Mouse (Mus musculus) midbrain, embryonic 13.5 days (tissue): ENCODE data around the gene Ero1lb. TPM values are rescaled to one million over a fixed set of nuclear protein-coding genes. Genes with fewer than 3 reads are reported as not detected.

Source experiments
- ATAC-seq: fragments of 200-750 bp; cut with Nextera tagmentation; 2 replicates; pipeline ENCODE4 v1.8.0; 2017; ENCODE audit warnings: mild to moderate bottlenecking, moderate TSS enrichment, moderate library complexity
- H3K27ac ChIP-seq: fragments of 300-500 bp; sonication (generic); 2 replicates; pipeline ENCODE4 v1.5.1; 2015; ENCODE audit warnings: inconsistent platforms, mild to moderate bottlenecking, moderate library complexity
- H3K27me3 ChIP-seq: fragments of 300-500 bp; sonication (generic); 2 replicates; pipeline ENCODE4 v1.6.1; 2015; ENCODE audit warnings: mild to moderate bottlenecking, inconsistent platforms
- H3K36me3 ChIP-seq: fragments of 300-500 bp; sonication (generic); 2 replicates; pipeline ENCODE4 v1.6.1; 2015; ENCODE audit warnings: mild to moderate bottlenecking, inconsistent platforms
- H3K4me1 ChIP-seq: fragments of 300-500 bp; sonication (generic); replicated peaks from 2 replicates; pipeline ENCODE4 v1.6.1; 2015; ENCODE audit warnings: inconsistent platforms
- H3K4me2 ChIP-seq: fragments of 300-500 bp; sonication (generic); replicated peaks from 2 replicates; pipeline ENCODE4 v1.6.1; 2015; ENCODE audit warnings: moderate library complexity, mild to moderate bottlenecking, inconsistent platforms
- H3K4me3 ChIP-seq: fragments of 300-500 bp; sonication (generic); replicated peaks from 2 replicates; pipeline ENCODE4 v1.5.1; 2015; ENCODE audit warnings: mild to moderate bottlenecking, inconsistent platforms
- H3K9ac ChIP-seq: fragments of 300-500 bp; sonication (generic); replicated peaks from 2 replicates; pipeline ENCODE4 v1.6.1; 2015; ENCODE audit warnings: mild to moderate bottlenecking, inconsistent platforms
- H3K9me3 ChIP-seq: fragments of 300-500 bp; sonication (generic); 2 replicates; pipeline ENCODE4 v1.6.1; 2016; ENCODE audit warnings: mild to moderate bottlenecking, inconsistent platforms
- WGBS: fragments of 180-500 bp; shearing (Covaris S2); methylation state at CpG from one replicate; pipeline ENCODE4 v1.1.7; 2015; 5-methylcytosine and 5-hydroxymethylcytosine counted together
- polyA plus RNA-seq: library from polyadenylated mRNA; unstranded; fragments of >200 nt; fragmentation: Nextera tagmentation; extraction: Ambion mirVana; gene quantifications from 2 replicates; pipeline ENCODE4 v1.2.1, GENCODE M21; 2015

Ero1lb gene
- polyA plus RNA-seq, 1 experiment from 2014 or later = 16.6 TPM

- Histone ChIP-seq H3K27me3 (peaks cover 22% of the 10 kb centered on the region), H3K4me2 (no peak overlapping the region), H3K9ac (no peak overlapping the region), H3K4me1 (peaks cover 16% of the 10 kb centered on the region), H3K4me3 (no peak overlapping the region), H3K9me3 (no peaks in the 10 kb centered on the region), H3K27ac (no peak overlapping the region), H3K36me3 (no peaks in the 10 kb centered on the region)
- 91% methylated on average over 8 of the region's 8 CpGs for WGBS
- no peak for ATAC-seq
Measured at GRCm38 (mm10) chr13:12543880-12544568, 21.6 kb upstream of the Ero1lb start.

GRCm38 (mm10) chr13:12554211-12554610, 11.5 kb upstream of the Ero1lb start:
- Histone ChIP-seq H3K36me3 (no peaks in the 10 kb centered on the region), H3K27me3 (peaks cover 32% of the 10 kb centered on the region), H3K4me2 (no peak overlapping the region), H3K27ac (no peak overlapping the region), H3K4me1 (no peaks in the 10 kb centered on the region), H3K9me3 (no peaks in the 10 kb centered on the region), H3K4me3 (no peak overlapping the region), H3K9ac (no peak overlapping the region)
- no peak for ATAC-seq
- WGBS = 61% methylated on average over 4 of the region's 4 CpGs

- Histone ChIP-seq H3K27ac (no peak overlapping the region), H3K9me3 (no peaks in the 10 kb centered on the region), H3K4me1 (no peaks in the 10 kb centered on the region), H3K9ac (no peak overlapping the region), H3K4me2 (no peak overlapping the region), H3K4me3 (no peak overlapping the region), H3K36me3 (no peaks in the 10 kb centered on the region), H3K27me3 (peaks cover 44% of the 10 kb centered on the region)
- 34% methylated on average over 3 of the region's 3 CpGs for WGBS
- ATAC-seq = no peak
Measured at GRCm38 (mm10) chr13:12559044-12559443, 6.6 kb upstream of the Ero1lb start.

- no peak overlapping the region for H3K27ac ChIP-seq
- no peak for ATAC-seq
- no peaks in the 10 kb centered on the region for H3K9me3 ChIP-seq
- no peaks in the 10 kb centered on the region for H3K36me3 ChIP-seq
- no peak overlapping the region for H3K4me3 ChIP-seq
- no peak overlapping the region for H3K9ac ChIP-seq
- H3K27me3 ChIP-seq = peaks cover 41% of the 10 kb centered on the region
- no peaks in the 10 kb centered on the region for H3K4me1 ChIP-seq
- no peak overlapping the region for H3K4me2 ChIP-seq
- 21% methylated on average over 6 of the region's 6 CpGs for WGBS
Measured at GRCm38 (mm10) chr13:12559462-12560120, 6.1 kb upstream of the Ero1lb start.

GRCm38 (mm10) chr13:12561729-12562128, 3.9 kb upstream of the Ero1lb start:
- H3K27ac ChIP-seq = no peak overlapping the region
- H3K36me3 ChIP-seq = no peaks in the 10 kb centered on the region
- H3K4me2 ChIP-seq = no peak overlapping the region
- H3K4me3 ChIP-seq = no peak overlapping the region
- WGBS = 67% methylated on average over 2 of the region's 2 CpGs
- no peak overlapping the region for H3K9ac ChIP-seq
- H3K4me1 ChIP-seq = peaks cover 9% of the 10 kb centered on the region
- no peaks in the 10 kb centered on the region for H3K9me3 ChIP-seq
- ATAC-seq = no peak
- peaks cover 29% of the 10 kb centered on the region for H3K27me3 ChIP-seq

GRCm38 (mm10) chr13:12562256-12562655, 3.4 kb upstream of the Ero1lb start:
- peaks cover 14% of the 10 kb centered on the region for H3K4me1 ChIP-seq
- H3K27me3 ChIP-seq = peaks cover 32% of the 10 kb centered on the region
- no peak overlapping the region for H3K4me3 ChIP-seq
- ATAC-seq = no peak
- H3K4me2 ChIP-seq = no peak overlapping the region
- no peaks in the 10 kb centered on the region for H3K9me3 ChIP-seq
- H3K36me3 ChIP-seq = no peaks in the 10 kb centered on the region
- H3K9ac ChIP-seq = no peak overlapping the region
- no peak overlapping the region for H3K27ac ChIP-seq
- 81% methylated on average over 4 of the region's 4 CpGs for WGBS

GRCm38 (mm10) chr13:12567936-12568335, 2.3 kb downstream of the Ero1lb start:
- no peak overlapping the region for H3K27ac ChIP-seq
- WGBS = 80% methylated on average over 1 of the region's 1 CpGs
- no peaks in the 10 kb centered on the region for H3K36me3 ChIP-seq
- no peak overlapping the region for H3K4me3 ChIP-seq
- H3K4me1 ChIP-seq = peaks cover 14% of the 10 kb centered on the region
- ATAC-seq = no peak
- no peak overlapping the region for H3K4me2 ChIP-seq
- H3K9ac ChIP-seq = no peak overlapping the region
- H3K27me3 ChIP-seq = peaks cover 12% of the 10 kb centered on the region; the same call in 1 of the 2 replicates
- H3K9me3 ChIP-seq = no peaks in the 10 kb centered on the region

GRCm38 (mm10) chr13:12568597-12569469, 3.2 kb downstream of the Ero1lb start:
- peaks cover 14% of the 10 kb centered on the region for H3K4me1 ChIP-seq
- no peak for ATAC-seq
- peaks cover 7% of the 10 kb centered on the region; the same call in 1 of the 2 replicates for H3K27me3 ChIP-seq
- no peak overlapping the region for H3K9ac ChIP-seq
- 69% methylated on average over 9 of the region's 9 CpGs for WGBS
- H3K9me3 ChIP-seq = no peaks in the 10 kb centered on the region
- H3K4me2 ChIP-seq = no peak overlapping the region
- no peak overlapping the region for H3K27ac ChIP-seq
- no peaks in the 10 kb centered on the region for H3K36me3 ChIP-seq
- H3K4me3 ChIP-seq = no peak overlapping the region

- H3K9ac ChIP-seq = no peak overlapping the region
- no peaks in the 10 kb centered on the region for H3K36me3 ChIP-seq
- H3K27me3 ChIP-seq = peaks cover 7% of the 10 kb centered on the region; the same call in 1 of the 2 replicates
- peaks cover 14% of the 10 kb centered on the region for H3K4me1 ChIP-seq
- no peak overlapping the region for H3K4me3 ChIP-seq
- H3K4me2 ChIP-seq = no peak overlapping the region
- H3K27ac ChIP-seq = no peak overlapping the region
- WGBS = 76% methylated on average over 7 of the region's 7 CpGs
- no peaks in the 10 kb centered on the region for H3K9me3 ChIP-seq
- no peak for ATAC-seq
Measured at GRCm38 (mm10) chr13:12569741-12570140, 4.1 kb downstream of the Ero1lb start.

- Histone ChIP-seq H3K27me3 (no peaks in the 10 kb centered on the region), H3K36me3 (no peaks in the 10 kb centered on the region), H3K9ac (no peak overlapping the region), H3K4me2 (no peak overlapping the region), H3K4me1 (no peaks in the 10 kb centered on the region), H3K27ac (no peak overlapping the region), H3K9me3 (no peaks in the 10 kb centered on the region), H3K4me3 (no peak overlapping the region)
- 89% methylated on average over 9 of the region's 9 CpGs for WGBS
- no peak for ATAC-seq
Measured at GRCm38 (mm10) chr13:12574979-12575536, 9.4 kb downstream of the Ero1lb start.

GRCm38 (mm10) chr13:12578145-12578544, 12.5 kb downstream of the Ero1lb start:
- Histone ChIP-seq H3K4me1 (no peaks in the 10 kb centered on the region), H3K36me3 (no peaks in the 10 kb centered on the region), H3K9ac (no peak overlapping the region), H3K4me3 (no peak overlapping the region), H3K4me2 (no peak overlapping the region), H3K9me3 (no peaks in the 10 kb centered on the region), H3K27ac (no peak overlapping the region), H3K27me3 (no peaks in the 10 kb centered on the region)
- 91% methylated on average over 5 of the region's 5 CpGs for WGBS
- no peak for ATAC-seq

- ATAC-seq = no peak
- Histone ChIP-seq H3K36me3 (no peaks in the 10 kb centered on the region), H3K27me3 (no peaks in the 10 kb centered on the region), H3K27ac (no peak overlapping the region), H3K4me2 (no peak overlapping the region), H3K4me3 (no peak overlapping the region), H3K4me1 (no peaks in the 10 kb centered on the region), H3K9me3 (no peaks in the 10 kb centered on the region), H3K9ac (no peak overlapping the region)
- WGBS = 7% methylated on average over 3 of the region's 3 CpGs
Measured at GRCm38 (mm10) chr13:12589003-12589402, 23.3 kb downstream of the Ero1lb start.
